Mouse (Mus musculus) left cerebral cortex, postnatal 4 days (tissue): ENCODE data around the gene Depp1. TPM values are rescaled to one million over a fixed set of nuclear protein-coding genes. Genes with fewer than 3 reads are reported as not detected.
"Not testable (repeated sequence)": the region's sequence is repeated elsewhere in the genome, so short reads cannot be mapped to it uniquely, and the experiment has no call there.

Experiments
- DNase-seq: peaks from one replicate; pipeline ENCODE4 v3.0.0-alpha.2; 2022
- intact Hi-C: fragments of 180-260 bp; cut with DNase I; formaldehyde crosslinking; loops from one replicate; pipeline ENCODE4 v1.15.1; 2025
- total RNA-seq, 2 experiments: library from RNA; stranded (reverse); gene quantifications; 2 replicates each; pipeline ENCODE4 v1.2.3; 2021

The Depp1 gene
- 1 to 10 TPM in 1 of 2 experiments, under 1 TPM in 1; 0.54 to 2.7 TPM for total RNA-seq

- intact Hi-C loops: loop anchor here (5.0 to 10.0 kb wide), 3 partner anchors 54 to 1177 kb away; partner anchors contain the start of gene Cxcl12
- DNase-seq: no peak
Measured at GRCm38 (mm10) chr6:116650406-116650805, at the start of gene Depp1. Gene Depp1, plus strand, starts transcription at chr6:116650609.

DNA sequence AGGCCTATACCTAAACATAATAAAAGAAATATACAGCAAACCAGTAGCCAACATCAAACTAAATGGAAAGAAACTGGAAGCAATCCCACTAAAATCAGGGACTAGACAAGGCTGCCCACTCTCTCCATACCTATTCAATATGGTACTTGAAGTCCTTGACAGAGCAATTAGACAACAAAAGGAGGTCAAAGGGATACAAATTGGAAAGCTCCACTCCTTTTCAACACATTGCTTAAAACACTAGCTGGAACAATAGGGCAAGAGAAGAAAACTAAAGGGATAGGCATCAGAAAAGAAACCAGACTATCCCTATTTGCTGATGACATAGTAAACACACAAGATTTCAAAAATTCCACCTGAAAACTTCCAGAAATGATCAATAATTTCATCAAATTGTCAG, 49.4 kb upstream of the Depp1 start:
- DNase-seq, intact Hi-C loops: not testable (repeated sequence)

DNA sequence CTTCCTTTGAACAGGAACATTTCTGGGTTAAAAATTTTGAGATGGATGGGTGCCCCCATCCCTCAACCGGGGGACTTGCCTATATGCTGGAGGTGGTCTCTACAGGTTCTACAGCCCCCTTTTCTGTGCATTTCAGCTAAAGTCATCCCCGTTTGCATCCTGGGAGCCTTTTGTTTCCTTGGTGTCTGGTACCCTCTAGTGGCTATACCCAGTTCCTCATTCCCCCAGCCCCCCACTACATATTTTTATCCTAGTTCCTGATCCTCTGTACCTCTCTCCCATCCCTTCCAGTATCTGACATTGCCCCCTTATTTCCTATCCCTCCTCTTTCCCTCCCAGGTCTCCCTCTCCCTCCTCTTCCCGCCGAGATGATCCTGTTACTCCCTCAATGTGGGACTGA, 43.2 kb upstream of the Depp1 start:
- DNase-seq: no peak
- intact Hi-C loops: no loop called here

DNA sequence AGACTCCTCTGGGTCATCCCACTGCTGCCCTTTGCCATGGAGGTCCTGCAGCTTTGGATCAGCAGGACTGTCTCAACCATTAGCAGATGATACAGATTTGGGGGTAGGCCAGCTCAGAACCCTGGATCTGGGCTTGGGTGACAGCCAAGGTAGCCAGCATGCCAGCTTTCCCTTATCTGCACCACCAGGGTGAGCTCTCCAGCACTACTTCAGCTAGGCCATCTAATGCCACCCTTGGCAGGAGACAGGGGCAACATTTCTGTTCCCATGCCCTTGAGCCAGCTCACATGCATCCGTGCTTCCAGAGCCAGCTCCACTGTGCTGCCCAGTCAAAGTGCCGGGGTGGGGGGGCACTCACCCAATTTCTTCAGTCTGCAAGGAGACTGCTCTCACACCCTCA, 34.7 kb upstream of the Depp1 start:
- DNase-seq: no peak
- intact Hi-C loops: no loop called here

DNA sequence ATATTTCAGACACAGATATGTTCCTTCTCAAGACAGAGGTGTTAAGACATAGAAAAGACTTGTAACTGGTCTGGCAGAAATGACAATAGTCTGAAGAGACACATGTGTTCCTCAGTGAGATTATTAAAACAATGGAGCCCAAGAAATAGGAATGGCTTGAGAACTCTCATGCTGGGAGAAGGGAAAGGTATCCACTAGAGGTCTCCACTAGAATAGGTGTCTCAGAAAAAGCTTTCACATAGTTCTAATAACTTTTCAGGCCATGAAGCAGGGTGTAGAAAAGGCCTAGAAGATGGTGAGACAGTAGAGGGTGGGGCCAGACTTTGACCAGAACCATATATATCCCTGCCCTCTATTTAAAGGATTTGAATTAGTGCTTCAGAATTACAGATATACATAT, 32.3 kb upstream of the Depp1 start:
- intact Hi-C loops: no loop called here
- DNase-seq: no peak

DNA sequence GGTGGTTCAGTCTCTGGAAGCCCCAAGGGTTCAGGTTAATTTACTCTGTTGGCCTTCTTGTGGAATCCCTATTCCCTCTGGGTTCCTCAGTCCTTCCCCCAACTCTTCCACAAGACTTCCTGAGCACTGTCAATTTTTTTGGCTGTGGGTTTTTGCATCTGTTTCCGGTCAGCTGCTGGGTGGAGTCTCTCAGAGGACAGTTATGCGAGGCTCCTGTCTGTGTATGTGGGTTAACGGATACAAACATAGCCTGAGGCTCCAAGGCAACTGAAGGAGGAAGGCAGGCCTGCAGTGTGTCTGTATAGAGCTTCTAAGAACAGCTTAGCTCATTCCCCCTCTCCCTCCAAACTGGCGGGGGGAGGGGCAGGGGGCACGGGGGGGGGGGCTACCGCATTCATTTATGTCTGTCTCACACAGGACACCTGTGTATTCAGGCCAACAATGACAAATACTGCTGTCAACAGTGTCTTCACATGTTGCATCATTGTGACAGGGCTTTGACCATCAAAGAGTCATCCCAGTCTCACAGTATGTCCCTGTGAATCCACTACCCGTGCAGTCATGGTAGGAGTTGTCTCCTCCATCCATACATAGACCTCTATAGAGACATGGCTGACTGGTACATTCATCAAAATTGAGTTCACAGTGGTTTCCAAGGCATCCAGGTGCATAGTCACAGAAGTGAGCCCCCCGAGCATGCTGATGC, 28.9 kb upstream of the Depp1 start:
- no peak for DNase-seq
- intact Hi-C loops: no loop called here

GRCm38 (mm10) chr6:116626417-116626816, 24.0 kb upstream of the Depp1 start:
- DNase-seq, intact Hi-C loops: not testable (repeated sequence)

GRCm38 (mm10) chr6:116628095-116628494, 22.3 kb upstream of the Depp1 start:
- intact Hi-C loops: no loop called here
- no peak for DNase-seq

DNA sequence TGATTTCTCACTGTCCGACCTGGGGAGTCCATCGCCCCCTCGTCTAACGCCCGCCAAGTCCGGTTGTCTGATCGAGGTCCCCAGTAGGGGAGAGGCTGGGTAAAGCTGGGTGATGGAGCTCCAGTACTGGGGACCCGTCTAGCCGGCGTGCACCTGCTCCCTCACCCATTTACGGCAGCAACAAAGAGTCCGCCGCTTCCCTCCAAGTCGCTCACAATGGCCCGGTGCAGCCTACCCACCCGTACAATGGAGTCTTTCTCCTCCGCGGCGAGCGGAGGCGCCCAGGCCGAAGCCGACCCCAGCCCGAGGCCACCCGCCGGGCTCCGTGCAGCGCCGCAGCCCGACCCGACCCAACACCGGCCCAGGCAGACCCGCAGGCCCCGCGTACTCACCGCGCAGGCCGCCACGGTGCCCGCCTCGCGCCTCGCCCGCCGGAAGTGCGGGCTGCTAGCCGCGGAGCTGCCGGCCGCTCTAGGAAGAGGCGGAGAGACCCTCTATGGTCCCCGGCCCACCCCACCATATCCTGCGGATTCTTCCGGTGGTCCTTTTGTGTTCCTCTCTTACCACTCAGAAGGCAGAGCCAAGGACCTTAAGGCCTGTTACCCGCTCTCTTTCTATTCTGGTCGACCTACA, 21.8 kb upstream of the Depp1 start, which contains the start of gene Zfp422:
Zfp422 (minus strand) TSS at position 461 of the 633 bp plus-strand sequence.
- DNase-seq: peak; percentile 85
- intact Hi-C loops: no loop called here

GRCm38 (mm10) chr6:116629766-116630165, 20.6 kb upstream of the Depp1 start:
- intact Hi-C loops: no loop called here
- DNase-seq: no peak

DNA sequence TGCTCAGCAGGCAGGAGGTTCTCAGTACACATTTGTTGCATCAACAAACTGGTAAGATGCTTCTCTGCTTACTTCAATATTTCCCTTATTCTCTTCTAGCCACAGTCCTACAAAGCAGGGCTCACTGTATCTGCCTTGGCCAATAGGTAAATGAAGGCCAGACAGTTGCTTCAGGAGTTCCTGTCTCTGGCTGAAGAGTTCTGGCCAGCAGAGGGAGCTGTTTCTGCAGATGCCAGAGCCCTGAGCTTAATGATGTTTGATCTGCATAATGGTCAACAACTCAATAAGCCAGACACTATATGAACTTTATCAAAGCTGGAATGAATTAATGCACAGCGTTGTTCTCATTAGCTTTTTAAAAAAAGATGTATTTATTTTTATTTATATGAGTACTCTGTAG, 18.3 kb upstream of the Depp1 start:
- intact Hi-C loops: no loop called here
- DNase-seq: peak; percentile 82

GRCm38 (mm10) chr6:116633741-116634695, 16.4 kb upstream of the Depp1 start:
- intact Hi-C loops: no loop called here
- no peak for DNase-seq

- intact Hi-C loops: no loop called here
- no peak for DNase-seq
Measured at GRCm38 (mm10) chr6:116635251-116636180, 14.9 kb upstream of the Depp1 start.

GRCm38 (mm10) chr6:116636581-116637235, 13.7 kb upstream of the Depp1 start:
- DNase-seq: no peak
- intact Hi-C loops: no loop called here

DNA sequence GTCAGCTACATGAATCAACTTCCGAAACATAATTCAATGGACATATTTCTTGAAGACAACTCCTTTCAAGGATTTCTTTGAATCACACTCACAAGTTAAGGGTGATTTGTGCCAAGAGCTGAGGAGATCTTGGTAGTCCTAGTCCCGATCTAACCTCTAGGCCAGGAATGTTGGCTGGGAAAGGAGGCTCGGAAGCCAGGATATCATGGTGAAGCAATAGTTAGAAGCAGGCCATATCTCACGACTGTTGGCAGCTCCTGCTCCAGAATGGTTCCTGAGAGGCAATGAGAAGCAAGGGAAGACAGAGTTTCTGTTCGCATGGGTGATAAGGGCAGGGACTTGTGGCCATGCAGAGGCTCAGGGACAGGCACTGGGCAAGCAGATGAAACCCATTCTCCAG, 12.9 kb upstream of the Depp1 start:
- no peak for DNase-seq
- intact Hi-C loops: no loop called here

DNA sequence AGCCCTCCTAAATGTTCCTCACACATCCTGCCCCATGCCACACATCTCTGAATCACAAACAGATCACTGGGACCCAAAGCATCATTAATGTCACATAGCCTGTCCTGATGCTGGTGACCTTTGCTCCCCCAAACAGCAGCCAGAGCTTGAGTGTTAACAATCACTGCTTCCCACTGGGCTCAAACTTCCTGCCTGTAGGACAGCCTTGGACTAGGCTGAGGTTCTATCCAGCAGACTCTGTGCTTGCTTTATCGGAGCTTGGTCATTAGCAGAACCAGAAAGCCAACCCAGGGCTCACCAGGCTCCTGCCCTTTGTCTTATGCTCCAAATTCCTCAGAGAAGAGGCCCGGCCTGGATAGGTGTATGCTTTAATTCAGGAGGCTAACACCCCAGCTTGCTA, 11.5 kb upstream of the Depp1 start:
- DNase-seq: no peak
- intact Hi-C loops: no loop called here

DNA sequence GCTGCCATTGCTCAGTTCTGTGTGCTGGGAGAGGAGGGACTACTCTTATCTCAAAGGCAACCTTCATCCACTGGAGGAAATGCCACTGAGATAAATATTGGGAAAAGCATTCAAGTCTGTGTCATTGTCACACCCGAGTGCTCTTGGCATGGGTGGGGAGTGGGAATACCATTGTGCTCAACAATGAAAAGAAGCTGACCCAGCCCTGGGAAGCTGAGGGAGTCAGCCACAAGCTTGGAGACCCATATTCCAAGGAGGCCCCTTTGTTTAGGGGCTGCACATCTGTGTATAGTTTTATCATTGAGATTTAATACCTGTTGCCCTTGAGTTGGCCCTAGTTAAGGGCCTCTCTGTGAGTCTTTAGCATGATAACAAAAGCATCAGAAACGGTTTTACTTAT, 10.7 kb upstream of the Depp1 start:
- DNase-seq: no peak
- intact Hi-C loops: no loop called here

DNA sequence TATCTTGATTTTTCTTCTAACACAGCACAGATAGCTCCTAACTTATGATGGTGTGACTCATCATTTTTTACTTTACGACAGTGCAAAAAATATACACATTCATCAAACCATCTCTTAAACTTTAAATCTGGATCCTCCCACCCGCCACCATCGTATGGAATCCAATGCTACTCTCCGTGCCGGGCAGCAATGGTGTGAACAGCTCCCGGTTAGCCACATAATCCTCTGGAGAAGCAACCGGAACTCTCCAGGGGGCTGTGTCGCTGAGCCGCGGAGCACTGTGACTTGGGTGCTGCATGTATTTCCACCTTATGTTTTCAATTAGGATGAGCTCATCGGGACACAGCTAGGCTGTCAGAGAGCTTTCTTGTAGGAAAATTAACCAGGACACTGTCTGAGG, 7.5 kb upstream of the Depp1 start:
- DNase-seq: no peak
- intact Hi-C loops: no loop called here

GRCm38 (mm10) chr6:116643881-116644280, 6.5 kb upstream of the Depp1 start:
- intact Hi-C loops: no loop called here
- no peak for DNase-seq

DNA sequence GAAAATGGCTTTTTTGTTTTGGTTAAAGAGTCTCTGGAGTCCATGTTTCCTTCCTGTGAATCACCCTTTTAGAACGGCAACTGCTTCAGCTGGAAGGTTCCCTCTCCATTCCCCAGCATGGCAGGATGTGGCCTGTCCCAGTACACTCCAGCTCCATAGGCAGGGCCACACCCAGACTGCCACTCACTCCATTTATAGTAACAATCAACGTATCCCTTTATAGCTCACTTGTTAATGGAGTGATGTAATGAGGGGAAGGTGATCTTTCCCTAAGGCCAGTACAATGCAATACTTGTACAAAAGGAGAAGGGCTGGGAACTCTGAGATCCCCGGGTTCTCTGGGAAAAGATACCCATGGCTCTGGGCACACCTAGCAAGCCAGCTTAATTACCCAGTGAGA, 6.1 kb upstream of the Depp1 start:
- intact Hi-C loops: no loop called here

More for the DNA sequence above, 6.1 kb upstream of the Depp1 start:
- DNase-seq: no peak
